Mouse (Mus musculus) testis, adult 2 months (tissue): ENCODE data around the gene Capn5. TPM values are rescaled to one million over a fixed set of nuclear protein-coding genes. Genes with fewer than 3 reads are reported as not detected.

Experiments
- H3K27ac ChIP-seq: fragments of 200-500 bp; 2 replicates; pipeline ENCODE4 v1.5.1; 2012; ENCODE audit warnings: low read depth, low read length; ENCODE audit not compliant: control insufficient read depth, insufficient read depth
- H3K27me3 ChIP-seq: fragments of 200-500 bp; 2 replicates; pipeline ENCODE4 v1.6.1; 2012; ENCODE audit warnings: mild to moderate bottlenecking, low read length, moderate library complexity; ENCODE audit not compliant: control insufficient read depth, insufficient read depth
- H3K36me3 ChIP-seq: fragments of 200-500 bp; 2 replicates; pipeline ENCODE4 v1.6.1; 2012; ENCODE audit warnings: mild to moderate bottlenecking, low read length; ENCODE audit not compliant: control insufficient read depth, insufficient read depth
- H3K4me1 ChIP-seq: fragments of 200-500 bp; 2 replicates; pipeline ENCODE4 v1.6.1; 2012; ENCODE audit warnings: low read length; ENCODE audit not compliant: control insufficient read depth, insufficient read depth
- H3K4me3 ChIP-seq: fragments of 200-500 bp; 2 replicates; pipeline ENCODE4 v1.5.1; 2012; ENCODE audit warnings: low read depth, mild to moderate bottlenecking, low read length, moderate library complexity, mixed read lengths; ENCODE audit not compliant: control insufficient read depth
- CTCF ChIP-seq: fragments of 200-500 bp; IDR thresholded peaks from 2 replicates; pipeline ENCODE4 v1.5.1; 2012; ENCODE audit warnings: low read depth, mild to moderate bottlenecking, inconsistent platforms, low read length, moderate library complexity; ENCODE audit not compliant: control insufficient read depth, insufficient read depth, insufficient replicate concordance
- POLR2A ChIP-seq: fragments of 200-500 bp; IDR thresholded peaks from 2 replicates; pipeline ENCODE4 v1.6.1; 2012; ENCODE audit warnings: low read depth, mild to moderate bottlenecking, inconsistent platforms, low read length, moderate library complexity; ENCODE audit not compliant: control insufficient read depth
- polyA plus RNA-seq: library from polyadenylated mRNA; depleted of rRNA; stranded (reverse); fragments of >200 nt; gene quantifications from 2 replicates; pipeline ENCODE4 v1.2.3, GENCODE M21; 2012

Gene Capn5
- polyA plus RNA-seq, 1 experiment = 0.85 TPM

DNA sequence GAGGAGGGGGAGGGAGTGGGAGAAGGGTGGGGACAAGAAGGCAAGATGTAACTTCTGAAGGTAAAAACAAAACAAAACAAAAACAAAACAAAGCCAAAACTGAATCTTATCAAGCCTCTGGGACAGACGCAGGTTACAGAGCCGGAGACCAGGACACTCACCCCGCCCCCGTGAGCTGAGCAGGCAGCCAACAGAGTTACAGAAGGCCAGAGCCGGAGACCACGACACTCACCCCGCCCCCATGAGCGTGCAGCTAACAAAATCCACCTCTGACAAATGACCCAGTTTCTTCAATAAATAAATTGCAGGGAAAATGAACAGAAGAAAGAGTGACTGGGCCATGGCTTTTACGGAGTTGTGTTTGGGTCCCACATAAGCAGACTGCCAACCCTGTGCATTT, 38.9 kb downstream of the Capn5 start:
- Histone ChIP-seq H3K4me1 (peaks cover 6% of the 10 kb centered on the region), H3K36me3 (no peaks in the 10 kb centered on the region), H3K27ac (no peak overlapping the region), H3K27me3 (no peaks in the 10 kb centered on the region), H3K4me3 (no peak overlapping the region)
- TF ChIP-seq CTCF = no peak
- TF ChIP-seq POLR2A = no peak

DNA sequence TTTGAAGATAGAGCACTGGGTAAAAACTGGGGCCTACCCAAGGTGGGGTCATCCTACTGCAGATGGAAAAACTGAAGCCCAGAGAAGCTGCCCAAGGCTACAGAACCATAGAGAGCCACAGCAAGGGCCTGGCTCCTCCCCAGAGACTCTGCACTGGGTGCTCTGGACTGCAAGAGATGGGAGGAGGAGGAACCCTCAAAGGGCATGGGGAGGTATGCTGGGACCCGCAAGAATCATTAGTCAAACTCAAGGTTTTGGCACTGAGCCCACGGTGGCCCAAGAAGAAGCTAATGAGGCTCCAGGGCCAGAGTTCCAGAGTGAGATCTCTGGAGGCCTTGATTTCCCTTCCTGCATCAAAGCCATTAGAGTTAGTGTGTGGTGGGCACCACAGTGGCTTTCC, 40.1 kb downstream of the Capn5 start:
- H3K27me3 ChIP-seq = no peaks in the 10 kb centered on the region

DNA sequence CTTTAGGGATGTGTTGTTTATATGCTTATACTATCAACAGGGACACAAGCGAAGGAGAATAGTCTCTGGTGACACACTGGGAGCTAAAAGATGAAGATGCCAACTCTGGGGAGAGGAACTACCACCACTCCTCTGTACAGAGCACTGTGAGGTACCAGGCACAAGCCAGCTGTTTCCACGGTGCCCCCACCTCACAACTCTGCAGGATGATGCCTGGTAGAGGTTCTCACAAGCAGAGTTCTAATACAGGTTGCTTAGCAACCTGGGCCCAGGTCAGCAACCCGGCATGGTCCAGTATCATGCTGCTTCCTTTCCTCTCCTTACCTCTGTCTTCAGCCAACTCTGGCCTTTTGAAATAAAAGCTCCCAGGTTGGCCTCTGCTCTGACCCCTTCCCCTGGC, 40.5 kb downstream of the Capn5 start:
- Histone ChIP-seq H3K4me3 (no peak overlapping the region), H3K36me3 (no peaks in the 10 kb centered on the region), H3K27ac (no peak overlapping the region), H3K27me3 (no peaks in the 10 kb centered on the region), H3K4me1 (peaks cover 6% of the 10 kb centered on the region)
- no peak for TF ChIP-seq POLR2A
- no peak for TF ChIP-seq CTCF

More for the DNA sequence above, 40.1 kb downstream of the Capn5 start:
- no peak for TF ChIP-seq POLR2A
- TF ChIP-seq CTCF = no peak
- no peak overlapping the region for H3K27ac ChIP-seq
- no peaks in the 10 kb centered on the region for H3K36me3 ChIP-seq
- H3K4me3 ChIP-seq = no peak overlapping the region
- peaks cover 6% of the 10 kb centered on the region for H3K4me1 ChIP-seq

DNA sequence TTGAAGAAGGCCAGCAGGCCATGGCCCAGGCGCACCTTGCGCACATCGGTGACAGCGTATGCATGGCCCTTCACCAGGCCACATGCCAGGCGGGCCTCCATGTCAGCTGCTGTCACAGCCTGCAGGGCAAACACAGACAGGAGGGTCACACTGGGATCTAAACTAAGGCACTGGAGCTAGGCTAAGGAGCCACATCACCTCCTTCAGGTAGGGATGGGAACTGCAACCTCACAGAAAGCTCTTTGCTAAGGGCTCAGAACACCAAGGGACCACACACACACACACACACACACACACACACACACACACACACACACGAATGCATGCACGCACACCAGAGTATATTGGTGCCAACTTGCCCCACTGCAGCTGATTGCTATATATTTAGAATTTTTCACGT, 46.3 kb downstream of the Capn5 start:
- peak; percentile 27; the same call in 1 of the 2 replicates for TF ChIP-seq CTCF
- TF ChIP-seq POLR2A = no peak
- no peak overlapping the region for H3K4me3 ChIP-seq
- no peaks in the 10 kb centered on the region for H3K27me3 ChIP-seq
- no peak overlapping the region for H3K27ac ChIP-seq
- H3K36me3 ChIP-seq = no peaks in the 10 kb centered on the region
- H3K4me1 ChIP-seq = no peaks in the 10 kb centered on the region

DNA sequence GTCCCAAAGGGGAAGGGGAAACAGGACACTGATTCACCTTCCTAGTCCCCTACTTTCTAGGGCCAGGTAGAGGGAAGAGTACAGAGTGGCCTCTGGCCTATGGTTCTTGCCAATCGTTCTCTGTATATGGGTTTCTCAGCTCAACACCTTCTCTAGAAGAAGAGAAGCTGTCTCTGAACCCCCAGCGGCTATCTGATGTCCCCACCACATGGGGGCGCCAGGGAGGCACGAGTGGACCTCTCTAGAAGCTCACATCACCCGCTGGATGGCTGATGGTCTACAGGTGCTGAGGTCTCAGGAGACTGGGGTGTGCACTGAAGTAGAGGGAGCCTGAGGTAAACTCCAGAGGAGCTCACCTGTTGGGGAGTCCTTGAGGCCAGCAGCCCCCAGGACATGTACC, 52.6 kb downstream of the Capn5 start:
- Histone ChIP-seq H3K27ac (no peak overlapping the region), H3K4me1 (peaks cover 5% of the 10 kb centered on the region), H3K36me3 (no peaks in the 10 kb centered on the region), H3K4me3 (no peak overlapping the region), H3K27me3 (no peaks in the 10 kb centered on the region)
- TF ChIP-seq POLR2A = no peak
- TF ChIP-seq CTCF = peak; percentile 64; the same call in 1 of the 2 replicates

- Histone ChIP-seq H3K27me3 (no peaks in the 10 kb centered on the region), H3K36me3 (no peaks in the 10 kb centered on the region), H3K4me3 (no peak overlapping the region), H3K27ac (no peak overlapping the region), H3K4me1 (peaks cover 7% of the 10 kb centered on the region)
- TF ChIP-seq CTCF (no peak), POLR2A (no peak)
These were observed 53.4 kb downstream of the Capn5 start for GRCm38 (mm10) chr7:98124701-98125100.

GRCm38 (mm10) chr7:98121673-98122072, 56.4 kb downstream of the Capn5 start:
- peaks cover 7% of the 10 kb centered on the region for H3K4me1 ChIP-seq
- no peak overlapping the region for H3K4me3 ChIP-seq
- TF ChIP-seq POLR2A (no peak), CTCF (no peak)
- peak overlapping the region; percentile 52 for H3K27ac ChIP-seq
- H3K36me3 ChIP-seq = no peaks in the 10 kb centered on the region
- H3K27me3 ChIP-seq = no peaks in the 10 kb centered on the region

GRCm38 (mm10) chr7:98121241-98121640, 56.8 kb downstream of the Capn5 start:
- H3K27ac ChIP-seq = peak overlapping the region; percentile 5; the same call in 1 of the 2 replicates
- H3K4me1 ChIP-seq = peaks cover 7% of the 10 kb centered on the region
- no peaks in the 10 kb centered on the region for H3K36me3 ChIP-seq
- no peak for TF ChIP-seq POLR2A
- no peak for TF ChIP-seq CTCF
- no peak overlapping the region for H3K4me3 ChIP-seq
- H3K27me3 ChIP-seq = no peaks in the 10 kb centered on the region
